Mouse (Mus musculus) stomach, postnatal 0 days (tissue): ENCODE measurements around the gene A2m.

Experiments
- CTCF ChIP-seq: IDR thresholded peaks from 2 replicates; pipeline ENCODE4 v1.5.1; 2016; ENCODE audit warnings: antibody characterized with exemption, low read depth, mild to moderate bottlenecking, moderate library complexity
- EP300 ChIP-seq: optimal IDR thresholded peaks from 2 replicates; pipeline ENCODE3; 2016; ENCODE audit warnings: antibody characterized with exemption

DNA sequence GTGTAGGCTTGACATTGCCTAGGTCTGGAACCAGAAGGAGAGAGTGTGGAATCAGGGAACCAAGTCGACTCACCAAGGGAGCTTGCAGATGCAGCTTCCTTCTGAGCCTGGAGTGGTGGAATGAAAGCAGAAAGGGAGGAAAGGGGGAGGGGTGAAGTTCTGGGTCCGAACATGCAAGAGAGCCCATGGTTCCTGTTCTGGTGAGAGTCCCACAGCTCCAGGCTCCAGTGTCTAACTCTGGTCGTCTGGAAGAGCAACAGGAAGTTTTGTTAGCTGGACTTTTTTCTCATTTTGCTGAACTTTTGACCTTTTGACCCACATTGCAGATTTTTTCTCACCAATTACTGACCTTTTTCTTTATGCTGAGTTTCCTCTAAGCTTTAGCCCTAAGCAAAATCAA is 17.7 kb upstream of the A2m start:
- no peak for TF ChIP-seq CTCF
- TF ChIP-seq EP300: no peak
